Mouse (Mus musculus) forebrain, embryonic 16.5 days (tissue): ENCODE data around the gene Olfr66. TPM values are rescaled to one million over a fixed set of nuclear protein-coding genes. Genes with fewer than 3 reads are reported as not detected.

Experiments
- ATAC-seq: fragments of 200-750 bp; cut with Nextera tagmentation; 2 replicates; pipeline ENCODE4 v1.8.0; 2017; ENCODE audit warnings: mild to moderate bottlenecking, moderate library complexity
- H3K27ac ChIP-seq: fragments of 300-500 bp; sonication (generic); 2 replicates; pipeline ENCODE4 v1.5.1; 2014; ENCODE audit warnings: low read length, control low read depth
- H3K27me3 ChIP-seq: fragments of 300-500 bp; sonication (generic); replicated peaks from 2 replicates; pipeline ENCODE4 v1.6.1; 2014; ENCODE audit warnings: low read length; ENCODE audit not compliant: control insufficient read depth, insufficient read depth
- H3K36me3 ChIP-seq: fragments of 300-500 bp; sonication (generic); 2 replicates; pipeline ENCODE4 v1.6.1; 2014; ENCODE audit not compliant: control insufficient read depth, insufficient read depth
- H3K4me1 ChIP-seq: fragments of 300-500 bp; sonication (generic); replicated peaks from 2 replicates; pipeline ENCODE4 v1.6.1; 2014; ENCODE audit warnings: low read length; ENCODE audit not compliant: control insufficient read depth, insufficient read depth
- H3K4me2 ChIP-seq: fragments of 300-500 bp; sonication (generic); 2 replicates; pipeline ENCODE4 v1.6.1; 2014; ENCODE audit warnings: mild to moderate bottlenecking, low read length, control low read depth
- H3K4me3 ChIP-seq: fragments of 300-500 bp; sonication (generic); replicated peaks from 2 replicates; pipeline ENCODE4 v1.5.1; 2014; ENCODE audit warnings: mild to moderate bottlenecking, low read length, control low read depth
- H3K9ac ChIP-seq: fragments of 300-500 bp; sonication (generic); replicated peaks from 2 replicates; pipeline ENCODE4 v1.6.1; 2014; ENCODE audit warnings: low read depth, low read length, control low read depth
- H3K9me3 ChIP-seq: fragments of 300-500 bp; sonication (generic); 2 replicates; pipeline ENCODE4 v1.6.1; 2016; ENCODE audit warnings: low read length; ENCODE audit not compliant: control insufficient read depth
- WGBS: fragments of 180-500 bp; shearing (Covaris S2); extraction: QIAGEN DNeasy Blood & Tissue Kit; methylation state at CpG from one replicate; pipeline ENCODE4 v1.1.7; 2014; 5-methylcytosine and 5-hydroxymethylcytosine counted together
- polyA plus RNA-seq: library from polyadenylated mRNA; unstranded; fragments of >200 nt; fragmentation: Nextera tagmentation; extraction: Ambion mirVana; gene quantifications from 2 replicates; pipeline ENCODE4 v1.2.1, GENCODE M21; 2015

The Olfr66 gene
- polyA plus RNA-seq, 1 experiment from 2014 or later, result not detected

GRCm38 (mm10) chr7:103840268-103840667 is 45.8 kb downstream of the Olfr66 start, which contains the start of gene Hbb-bh2:
TSS of gene Hbb-bh2 (minus strand) at chr7:103840520.
- Histone ChIP-seq H3K27me3 (no peaks in the 10 kb centered on the region), H3K4me2 (no peak within 1 kb of the TSS), H3K4me1 (no peaks in the 10 kb centered on the region), H3K36me3 (no peaks in the 10 kb centered on the region), H3K4me3 (no peak within 1 kb of the TSS), H3K27ac (no peak within 1 kb of the TSS), H3K9ac (no peak within 1 kb of the TSS), H3K9me3 (no peaks in the 10 kb centered on the region)
- ATAC-seq, result no peak
- WGBS, result 86% methylated on average over 3 of the region's 3 CpGs

Other genes starting within 250 kb of the Olfr66 start
- gene Olfr622, start 243.6 kb downstream of the Olfr66 start, polyA plus RNA-seq, result not detected in 2 replicates
- not detected in 2 replicates for gene Olfr623, start 222.6 kb downstream of the Olfr66 start, polyA plus RNA-seq
- not detected in 2 replicates for gene Olfr624, start 215.1 kb downstream of the Olfr66 start, polyA plus RNA-seq
- not detected in 2 replicates for gene Olfr625-ps1, start 203.5 kb downstream of the Olfr66 start, polyA plus RNA-seq
- not detected in 2 replicates for gene Olfr243, start 171.6 kb downstream of the Olfr66 start, polyA plus RNA-seq
- gene Olfr628, start 155.9 kb downstream of the Olfr66 start, polyA plus RNA-seq, result not detected in 2 replicates
- gene Olfr629, start 141.3 kb downstream of the Olfr66 start, polyA plus RNA-seq, result not detected in 2 replicates
- gene Olfr630, start 128.9 kb downstream of the Olfr66 start, polyA plus RNA-seq, result not detected in 2 replicates
- gene Olfr69, start 114.7 kb downstream of the Olfr66 start, polyA plus RNA-seq, result not detected in 2 replicates
- gene Olfr68, start 106.6 kb downstream of the Olfr66 start, polyA plus RNA-seq, result not detected in 2 replicates
- not detected in 2 replicates for gene Olfr67, start 94.4 kb downstream of the Olfr66 start, polyA plus RNA-seq
- 1,171 and 1,472 TPM in 2 replicates for gene Hbb-bt, start 72.3 kb downstream of the Olfr66 start, polyA plus RNA-seq
- 3,869 and 4,747 TPM in 2 replicates for gene Hbb-bs, start 58.2 kb downstream of the Olfr66 start, polyA plus RNA-seq
- not detected in 2 replicates for gene Hbb-bh2, start 45.7 kb downstream of the Olfr66 start, polyA plus RNA-seq
- 0.43 TPM in 1 of 2 replicates, not detected in the other for gene Hbb-bh1, start 43.1 kb downstream of the Olfr66 start, polyA plus RNA-seq
- gene Hbb-y, start 33.0 kb downstream of the Olfr66 start, polyA plus RNA-seq, result 24.4 and 25.7 TPM in 2 replicates
- not detected in 2 replicates for gene Olfr64, start 8.2 kb upstream of the Olfr66 start, polyA plus RNA-seq
- not detected in 2 replicates for gene Olfr65, start 17.2 kb upstream of the Olfr66 start, polyA plus RNA-seq
- not detected in 2 replicates for gene Olfr631, start 42.6 kb upstream of the Olfr66 start, polyA plus RNA-seq
- gene Olfr632, start 48.1 kb upstream of the Olfr66 start, polyA plus RNA-seq, result not detected in 2 replicates
- not detected in 2 replicates for gene Olfr633, start 58.2 kb upstream of the Olfr66 start, polyA plus RNA-seq
- gene Olfr635, start 84.9 kb upstream of the Olfr66 start, polyA plus RNA-seq, result not detected in 2 replicates
- gene Olfr638, start 112.5 kb upstream of the Olfr66 start, polyA plus RNA-seq, result not detected in 2 replicates
- gene Olfr639, start 131.1 kb upstream of the Olfr66 start, polyA plus RNA-seq, result not detected in 2 replicates
- gene Olfr640, start 139.3 kb upstream of the Olfr66 start, polyA plus RNA-seq, result not detected in 2 replicates
- gene Olfr641, start 149.2 kb upstream of the Olfr66 start, polyA plus RNA-seq, result not detected in 2 replicates
- not detected in 2 replicates for gene Olfr642, start 166.4 kb upstream of the Olfr66 start, polyA plus RNA-seq
- gene 4930516K23Rik, start 175.2 kb upstream of the Olfr66 start, polyA plus RNA-seq, result not detected in 2 replicates
- gene Olfr644, start 185.6 kb upstream of the Olfr66 start, polyA plus RNA-seq, result not detected in 2 replicates
- not detected in 2 replicates for gene Olfr645, start 199.2 kb upstream of the Olfr66 start, polyA plus RNA-seq
- not detected in 2 replicates for gene Olfr646, start 218.6 kb upstream of the Olfr66 start, polyA plus RNA-seq
- gene Ubqln5, start 243.6 kb upstream of the Olfr66 start, polyA plus RNA-seq, result not detected in 2 replicates